Mouse (Mus musculus): ENCODE measurements around the gene Cacna2d4. TPM values are rescaled to one million over a fixed set of nuclear protein-coding genes. Genes with fewer than 3 reads are reported as not detected.
A peak's percentile ranks its signal among the peaks of the same experiment; 100 is the strongest.

The Cacna2d4 gene
- total and polyA plus RNA-seq, 2 experiments, result 0.28 TPM; not detected in 1

DNA sequence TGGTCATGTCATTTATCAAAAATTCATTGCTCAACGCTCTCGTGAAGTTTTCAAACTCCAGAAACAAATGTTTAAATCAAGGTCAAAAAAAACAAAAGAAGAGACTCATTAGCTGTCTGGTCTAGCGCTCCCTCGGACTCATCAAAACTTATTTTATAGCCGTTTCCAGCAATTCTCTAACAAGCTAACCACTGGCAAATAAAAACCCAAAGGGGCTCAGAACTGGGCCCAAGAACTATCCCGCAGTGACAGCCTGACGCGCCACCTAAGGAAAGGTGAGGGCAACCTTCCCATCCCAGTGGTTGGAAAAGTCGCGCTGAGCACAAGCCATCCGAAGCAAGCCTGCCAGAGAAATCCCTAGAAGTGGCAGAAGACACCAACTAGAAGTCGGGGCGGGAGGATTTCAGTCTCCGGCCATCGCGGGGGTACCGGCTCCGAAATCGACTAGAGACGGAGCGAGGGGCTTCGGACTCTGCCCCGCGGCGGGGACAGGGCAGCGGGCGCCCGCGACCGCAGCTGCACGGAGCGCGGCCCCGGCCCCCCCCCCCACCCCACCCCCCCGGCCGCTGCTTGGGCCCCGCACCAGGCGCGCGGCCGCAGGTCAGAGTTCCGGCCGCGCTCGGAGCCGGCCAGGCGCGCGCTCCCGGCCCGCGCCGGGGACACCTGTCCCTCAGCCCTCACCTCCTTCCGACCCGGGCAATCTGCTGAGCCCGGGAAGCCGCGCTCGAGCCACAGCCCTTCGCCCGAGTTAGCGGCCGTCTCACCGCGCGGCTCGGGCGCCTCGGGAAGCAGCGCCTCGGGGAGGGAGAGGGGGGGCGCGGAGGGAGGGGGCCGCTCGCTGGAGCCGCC, 151.7 kb downstream of the Cacna2d4 start:
- no peak for DNase-seq (ENCODE audit: extremely low read depth, low read depth, low spot score)
- Histone ChIP-seq H3K9ac (ENCODE audit: low read depth, low read length) (peak overlapping the region; percentile 95), H3K27me3 (ENCODE audit: control insufficient read depth, insufficient read depth, low read length) (no peaks in the 10 kb centered on the region), H3K79me2 (ENCODE audit: control insufficient read depth, insufficient read depth, low read length) (peaks cover 30% of the 10 kb centered on the region), H3K4me1 (ENCODE audit: control insufficient read depth, insufficient read depth, low read length) (peaks cover 24% of the 10 kb centered on the region), H3K27ac (replicated peaks; ENCODE audit: insufficient read depth, low read depth, low read length) (peak overlapping the region; percentile 62), H3K4me3 (ENCODE audit: insufficient read depth, low read depth, low read length) (peak overlapping the region; percentile 81), H3K36me3 (ENCODE audit: control insufficient read depth, insufficient read depth, low read length) (peaks cover 11% of the 10 kb centered on the region; the same call in 1 of the 2 replicates)
- TF ChIP-seq POLR2A (IDR thresholded peaks at IDR 0.05; ENCODE audit: extremely low read depth, insufficient read depth, low read length) (no peak), CTCF (IDR thresholded peaks at IDR 0.05; ENCODE audit: low read depth, low read length) (no peak)
- WGBS, result under 1% methylated on average over 56 of the region's 76 CpGs

GRCm38 (mm10) chr6:119388650-119389012, 152.3 kb downstream of the Cacna2d4 start:
- Histone ChIP-seq H3K36me3 (ENCODE audit: control insufficient read depth, insufficient read depth, low read length) (peaks cover 11% of the 10 kb centered on the region; the same call in 1 of the 2 replicates), H3K4me1 (ENCODE audit: control insufficient read depth, insufficient read depth, low read length) (peaks cover 25% of the 10 kb centered on the region), H3K4me3 (ENCODE audit: insufficient read depth, low read depth, low read length) (peak overlapping the region; percentile 81), H3K27me3 (ENCODE audit: control insufficient read depth, insufficient read depth, low read length) (no peaks in the 10 kb centered on the region), H3K79me2 (ENCODE audit: control insufficient read depth, insufficient read depth, low read length) (peaks cover 29% of the 10 kb centered on the region), H3K27ac (replicated peaks; ENCODE audit: insufficient read depth, low read depth, low read length) (peak overlapping the region; percentile 47), H3K9ac (ENCODE audit: low read depth, low read length) (peak overlapping the region; percentile 95)
- under 1% methylated on average over 50 of the region's 53 CpGs for WGBS
- no peak for TF ChIP-seq POLR2A (IDR thresholded peaks at IDR 0.05; ENCODE audit: extremely low read depth, insufficient read depth, low read length)
- no peak for TF ChIP-seq CTCF (IDR thresholded peaks at IDR 0.05; ENCODE audit: low read depth, low read length)
- peak; percentile 85 for DNase-seq (ENCODE audit: extremely low read depth, low read depth, low spot score)

DNA sequence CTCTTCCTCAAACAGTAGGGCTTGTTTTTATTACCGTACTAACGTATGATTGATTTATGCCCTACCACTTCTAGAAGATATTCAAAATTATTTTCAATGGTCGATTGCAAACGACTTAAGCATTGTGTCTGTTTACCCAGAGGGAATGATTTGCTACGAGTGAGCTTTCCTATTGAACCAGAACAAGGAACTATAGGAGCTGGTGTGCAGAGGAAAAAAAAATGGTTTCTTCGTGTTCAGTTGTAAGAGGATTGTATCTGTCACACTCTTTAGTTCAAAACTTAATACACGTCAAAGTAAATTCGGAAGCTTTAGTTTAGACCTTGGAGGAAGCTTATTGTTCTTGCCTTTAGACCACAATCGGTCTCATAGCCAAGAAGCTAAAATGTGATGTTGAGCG, 152.8 kb downstream of the Cacna2d4 start:
- WGBS, result 9% methylated on average over 10 of the region's 10 CpGs
- DNase-seq (ENCODE audit: extremely low read depth, low read depth, low spot score), result peak; percentile 58
- no peak for TF ChIP-seq CTCF (IDR thresholded peaks at IDR 0.05; ENCODE audit: low read depth, low read length)
- TF ChIP-seq POLR2A (IDR thresholded peaks at IDR 0.05; ENCODE audit: extremely low read depth, insufficient read depth, low read length), result no peak
- peak overlapping the region; percentile 90 for H3K9ac ChIP-seq (ENCODE audit: low read depth, low read length)
- H3K4me1 ChIP-seq (ENCODE audit: control insufficient read depth, insufficient read depth, low read length), result peaks cover 22% of the 10 kb centered on the region
- H3K79me2 ChIP-seq (ENCODE audit: control insufficient read depth, insufficient read depth, low read length), result peaks cover 26% of the 10 kb centered on the region
- no peaks in the 10 kb centered on the region for H3K27me3 ChIP-seq (ENCODE audit: control insufficient read depth, insufficient read depth, low read length)
- peaks cover 13% of the 10 kb centered on the region; the same call in 1 of the 2 replicates for H3K36me3 ChIP-seq (ENCODE audit: control insufficient read depth, insufficient read depth, low read length)
- H3K27ac ChIP-seq (replicated peaks; ENCODE audit: insufficient read depth, low read depth, low read length), result peak overlapping the region; percentile 47
- peak overlapping the region; percentile 81 for H3K4me3 ChIP-seq (ENCODE audit: insufficient read depth, low read depth, low read length)

GRCm38 (mm10) chr6:119390728-119391127, 154.4 kb downstream of the Cacna2d4 start:
- Histone ChIP-seq H3K27ac (replicated peaks; ENCODE audit: insufficient read depth, low read depth, low read length) (no peak overlapping the region), H3K79me2 (ENCODE audit: control insufficient read depth, insufficient read depth, low read length) (peaks cover 18% of the 10 kb centered on the region; the same call in 1 of the 2 replicates)
- 84% methylated on average over 4 of the region's 4 CpGs for WGBS

GRCm38 (mm10) chr6:119392836-119393235, 156.5 kb downstream of the Cacna2d4 start:
- DNase-seq (ENCODE audit: extremely low read depth, low read depth, low spot score), result no peak
- H3K4me1 ChIP-seq (ENCODE audit: control insufficient read depth, insufficient read depth, low read length), result peaks cover 26% of the 10 kb centered on the region
- peaks cover 21% of the 10 kb centered on the region; the same call in 1 of the 2 replicates for H3K36me3 ChIP-seq (ENCODE audit: control insufficient read depth, insufficient read depth, low read length)
- H3K79me2 ChIP-seq (ENCODE audit: control insufficient read depth, insufficient read depth, low read length), result peaks cover 8% of the 10 kb centered on the region; the same call in 1 of the 2 replicates
- 56% methylated on average over 9 of the region's 9 CpGs for WGBS
- H3K27ac ChIP-seq (replicated peaks; ENCODE audit: insufficient read depth, low read depth, low read length), result no peak overlapping the region; the same call in 1 of the 2 replicates
- no peak overlapping the region for H3K9ac ChIP-seq (ENCODE audit: low read depth, low read length)
- TF ChIP-seq CTCF (IDR thresholded peaks at IDR 0.05; ENCODE audit: low read depth, low read length) (no peak), POLR2A (IDR thresholded peaks at IDR 0.05; ENCODE audit: extremely low read depth, insufficient read depth, low read length) (no peak)
- H3K4me3 ChIP-seq (ENCODE audit: insufficient read depth, low read depth, low read length), result no peak overlapping the region
- no peaks in the 10 kb centered on the region for H3K27me3 ChIP-seq (ENCODE audit: control insufficient read depth, insufficient read depth, low read length)

More at GRCm38 (mm10) chr6:119390728-119391127, 154.4 kb downstream of the Cacna2d4 start:
- Histone ChIP-seq H3K27me3 (ENCODE audit: control insufficient read depth, insufficient read depth, low read length) (no peaks in the 10 kb centered on the region), H3K4me1 (ENCODE audit: control insufficient read depth, insufficient read depth, low read length) (peaks cover 25% of the 10 kb centered on the region), H3K36me3 (ENCODE audit: control insufficient read depth, insufficient read depth, low read length) (peaks cover 15% of the 10 kb centered on the region; the same call in 1 of the 2 replicates), H3K9ac (ENCODE audit: low read depth, low read length) (no peak overlapping the region), H3K4me3 (ENCODE audit: insufficient read depth, low read depth, low read length) (no peak overlapping the region)
- TF ChIP-seq POLR2A (IDR thresholded peaks at IDR 0.05; ENCODE audit: extremely low read depth, insufficient read depth, low read length), result no peak
- no peak for TF ChIP-seq CTCF (IDR thresholded peaks at IDR 0.05; ENCODE audit: low read depth, low read length)
- no peak for DNase-seq (ENCODE audit: extremely low read depth, low read depth, low spot score)

All from liver, adult 2 months (tissue).